Mouse (Mus musculus) hindbrain, embryonic 11.5 days (tissue): ENCODE results near the gene Sptb. TPM values are rescaled to one million over a fixed set of nuclear protein-coding genes. Genes with fewer than 3 reads are reported as not detected.

ENCODE experiments used
- ATAC-seq: fragments of 200-750 bp; cut with Nextera tagmentation; 2 replicates; pipeline ENCODE4 v1.8.0; 2017; ENCODE audit warnings: mild to moderate bottlenecking, moderate TSS enrichment, moderate library complexity; ENCODE audit not compliant: low FRiP score
- DNase-seq: peaks from one replicate; pipeline ENCODE4 v3.0.0-alpha.2; 2015; ENCODE audit warnings: low spot score
- H3K27ac ChIP-seq: fragments of 300-500 bp; sonication (generic); 2 replicates; pipeline ENCODE4 v1.5.1; 2014; ENCODE audit warnings: mild to moderate bottlenecking, low read depth, low read length
- H3K27me3 ChIP-seq: fragments of 300-500 bp; sonication (generic); 2 replicates; pipeline ENCODE4 v1.6.1; 2014; ENCODE audit warnings: mild to moderate bottlenecking, low read length, moderate library complexity, mixed read lengths; ENCODE audit not compliant: control insufficient read depth, insufficient read depth
- H3K36me3 ChIP-seq: fragments of 300-500 bp; sonication (generic); 2 replicates; pipeline ENCODE4 v1.6.1; 2014; ENCODE audit warnings: mild to moderate bottlenecking, low read length, moderate library complexity, mixed read lengths; ENCODE audit not compliant: control insufficient read depth, insufficient read depth
- H3K4me1 ChIP-seq: fragments of 300-500 bp; sonication (generic); replicated peaks from 2 replicates; pipeline ENCODE4 v1.6.1; 2014; ENCODE audit warnings: low read length, mixed read lengths; ENCODE audit not compliant: control insufficient read depth, insufficient read depth
- H3K4me2 ChIP-seq: fragments of 300-500 bp; sonication (generic); replicated peaks from 2 replicates; pipeline ENCODE4 v1.6.1; 2014; ENCODE audit warnings: mild to moderate bottlenecking, low read depth, low read length
- H3K4me3 ChIP-seq: fragments of 300-500 bp; sonication (generic); 2 replicates; pipeline ENCODE4 v1.5.1; 2014; ENCODE audit warnings: low read depth, low read length
- H3K9ac ChIP-seq: fragments of 300-500 bp; sonication (generic); 2 replicates; pipeline ENCODE4 v1.6.1; 2014; ENCODE audit warnings: low read depth, low read length
- H3K9me3 ChIP-seq: fragments of 300-500 bp; sonication (generic); 2 replicates; pipeline ENCODE4 v1.6.1; 2016; ENCODE audit warnings: low read length; ENCODE audit not compliant: control insufficient read depth
- whole genome bisulfite sequencing: fragments of 180-500 bp; shearing (Covaris S2); extraction: QIAGEN DNeasy Blood & Tissue Kit; methylation state at CpG from one replicate; pipeline ENCODE4 v1.1.7; 2014; 5-methylcytosine and 5-hydroxymethylcytosine counted together
- polyA plus RNA-seq: library from polyadenylated mRNA; unstranded; fragments of >200 nt; fragmentation: Nextera tagmentation; extraction: Ambion mirVana; gene quantifications from 2 replicates; pipeline ENCODE4 v1.2.1, GENCODE M21; 2014

Sptb gene
- polyA plus RNA-seq, 1 experiment from 2014 or later, result 3.6 TPM

- Histone ChIP-seq H3K36me3 (no peaks in the 10 kb centered on the region), H3K27ac (no peak overlapping the region), H3K4me2 (no peak overlapping the region), H3K4me1 (no peaks in the 10 kb centered on the region), H3K9me3 (no peaks in the 10 kb centered on the region), H3K4me3 (no peak overlapping the region), H3K9ac (no peak overlapping the region), H3K27me3 (no peaks in the 10 kb centered on the region)
- ATAC-seq (no peak), DNase-seq (no peak)
- WGBS, result 75% methylated on average over 9 of the region's 9 CpGs
Observed at GRCm38 (mm10) chr12:76570221-76570940, 140.0 kb downstream of the Sptb start.

- no peaks in the 10 kb centered on the region for H3K9me3 ChIP-seq
- H3K27me3 ChIP-seq, result no peaks in the 10 kb centered on the region
- WGBS, result 94% methylated on average over 10 of the region's 10 CpGs
- no peaks in the 10 kb centered on the region for H3K36me3 ChIP-seq
- no peak for DNase-seq
- H3K27ac ChIP-seq, result no peak overlapping the region
- no peak overlapping the region for H3K4me3 ChIP-seq
- H3K4me1 ChIP-seq, result no peaks in the 10 kb centered on the region
- no peak overlapping the region for H3K4me2 ChIP-seq
- H3K9ac ChIP-seq, result no peak overlapping the region
- no peak for ATAC-seq
Observed at GRCm38 (mm10) chr12:76566284-76566683, 144.1 kb downstream of the Sptb start.

GRCm38 (mm10) chr12:76562196-76562595 lies 148.2 kb downstream of the Sptb start:
- Histone ChIP-seq H3K9me3 (no peaks in the 10 kb centered on the region), H3K27ac (no peak overlapping the region), H3K9ac (no peak overlapping the region), H3K27me3 (no peaks in the 10 kb centered on the region), H3K4me2 (no peak overlapping the region), H3K4me1 (no peaks in the 10 kb centered on the region), H3K36me3 (no peaks in the 10 kb centered on the region), H3K4me3 (no peak overlapping the region)
- DNase-seq (no peak), ATAC-seq (no peak)
- WGBS, result 87% methylated on average over 4 of the region's 4 CpGs

GRCm38 (mm10) chr12:76558206-76558605 lies 152.1 kb downstream of the Sptb start:
- WGBS, result 73% methylated on average over 5 of the region's 5 CpGs
- Histone ChIP-seq H3K4me1 (no peaks in the 10 kb centered on the region), H3K4me2 (no peak overlapping the region), H3K27me3 (no peaks in the 10 kb centered on the region), H3K36me3 (no peaks in the 10 kb centered on the region), H3K9ac (no peak overlapping the region), H3K4me3 (no peak overlapping the region), H3K27ac (no peak overlapping the region), H3K9me3 (no peaks in the 10 kb centered on the region)
- DNase-seq (no peak), ATAC-seq (no peak)

DNA sequence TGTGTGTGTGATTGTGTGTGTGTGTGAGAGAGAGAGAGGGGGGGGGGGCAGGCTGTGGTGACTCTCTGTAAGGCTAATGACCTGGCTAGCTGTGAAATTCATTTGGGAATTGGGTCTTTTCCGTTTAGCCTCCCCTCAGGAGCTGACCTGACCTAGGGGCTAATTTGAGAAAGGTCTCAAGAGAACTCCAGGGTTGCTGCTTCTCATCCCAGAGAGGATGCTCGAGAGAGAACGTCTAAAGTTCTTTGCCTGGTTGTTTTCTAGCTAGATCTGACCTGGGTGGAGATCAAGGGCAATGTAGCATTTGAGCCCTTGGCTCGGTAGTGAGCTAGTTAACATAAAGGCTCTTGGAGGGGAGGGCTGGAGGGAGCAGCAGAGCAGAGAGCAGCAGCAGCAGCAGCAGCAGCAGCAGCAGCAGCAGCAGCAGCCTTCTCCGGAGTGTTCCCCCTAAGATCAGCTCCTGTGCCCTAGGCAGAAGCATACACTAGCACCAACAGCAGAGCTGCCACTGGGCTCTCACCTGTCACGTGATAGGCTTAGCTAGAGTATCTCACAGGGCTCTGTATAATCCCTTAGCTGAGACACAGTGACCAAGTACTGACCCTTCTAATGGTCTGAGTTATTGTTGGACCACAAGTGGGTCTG lies 153.5 kb downstream of the Sptb start:
- Histone ChIP-seq H3K27me3 (no peaks in the 10 kb centered on the region), H3K9me3 (no peaks in the 10 kb centered on the region), H3K9ac (no peak overlapping the region), H3K4me3 (no peak overlapping the region), H3K4me2 (no peak overlapping the region), H3K27ac (no peak overlapping the region), H3K4me1 (no peaks in the 10 kb centered on the region), H3K36me3 (no peaks in the 10 kb centered on the region)
- ATAC-seq (no peak), DNase-seq (no peak)
- WGBS, result 18% methylated on average over 6 of the region's 6 CpGs

DNA sequence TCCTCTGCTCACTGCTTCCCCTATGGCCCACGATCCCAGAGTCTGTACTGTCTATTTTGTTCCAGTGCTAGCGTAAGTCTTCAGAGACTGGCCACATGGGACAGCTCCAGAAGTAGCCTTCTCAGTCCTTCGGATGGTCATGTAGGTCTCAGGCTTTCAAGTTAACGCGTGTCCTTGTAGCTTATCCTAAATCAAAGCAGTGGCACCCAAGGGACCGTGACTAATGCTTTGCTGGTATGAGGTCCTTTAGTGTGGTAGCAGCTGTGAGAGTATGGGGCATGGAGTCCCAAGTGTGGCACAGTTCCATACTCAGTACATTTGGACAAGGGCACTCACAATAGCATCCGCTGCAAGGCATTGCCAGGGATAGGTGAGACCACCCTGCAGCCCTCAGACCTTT lies 154.2 kb downstream of the Sptb start:
- Histone ChIP-seq H3K27me3 (no peaks in the 10 kb centered on the region), H3K4me2 (no peak overlapping the region), H3K9me3 (no peaks in the 10 kb centered on the region), H3K27ac (no peak overlapping the region), H3K4me3 (no peak overlapping the region), H3K9ac (no peak overlapping the region), H3K36me3 (no peaks in the 10 kb centered on the region), H3K4me1 (no peaks in the 10 kb centered on the region)
- ATAC-seq (no peak), DNase-seq (no peak)
- 72% methylated on average over 7 of the region's 7 CpGs for WGBS

DNA sequence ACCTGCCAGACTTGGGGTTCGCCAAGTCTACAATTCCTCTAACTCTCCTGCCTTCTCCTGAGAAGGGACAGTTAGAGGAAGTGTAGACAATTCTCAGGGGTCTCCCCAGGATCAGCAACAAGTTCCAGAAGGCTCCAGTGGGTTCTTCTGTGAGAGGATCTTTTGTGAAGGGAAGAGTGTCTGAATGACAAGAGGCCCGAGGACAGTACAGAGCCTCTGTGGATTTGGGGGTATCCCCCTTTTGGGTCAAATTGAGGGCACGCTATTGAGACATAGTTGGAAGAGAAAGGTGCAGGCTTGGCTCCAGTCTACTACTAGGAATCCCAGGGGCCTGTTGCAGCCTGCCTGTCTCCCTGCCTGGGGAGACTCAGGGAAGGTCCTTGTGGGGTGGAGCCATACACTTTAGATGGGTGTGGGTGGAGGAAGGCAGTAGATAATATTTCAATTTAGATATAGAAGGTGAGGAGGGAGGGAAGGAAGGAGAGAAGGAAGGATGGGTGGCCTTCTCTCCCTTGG lies 155.4 kb downstream of the Sptb start:
- H3K27ac ChIP-seq, result no peak overlapping the region
- no peak for ATAC-seq

DNA sequence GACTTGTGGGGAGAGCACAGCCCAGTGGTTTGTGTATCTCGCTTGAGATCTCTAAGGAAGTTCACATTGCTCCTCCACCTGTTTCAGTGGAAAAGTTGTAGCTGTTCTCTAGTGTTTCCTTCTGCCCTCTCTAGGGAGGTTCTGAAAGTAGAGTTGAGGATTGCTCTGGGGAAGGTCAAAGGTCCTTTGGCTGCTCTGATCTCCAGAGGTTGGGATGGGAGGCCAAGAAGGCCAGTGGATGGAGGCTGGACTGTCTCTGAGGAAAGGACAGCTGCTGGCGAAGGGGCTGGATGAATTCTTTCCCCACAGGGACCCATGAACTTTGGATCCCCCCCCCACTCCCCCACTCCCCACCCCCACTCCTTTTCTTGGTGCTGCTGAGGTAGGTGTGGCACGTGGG lies 156.0 kb downstream of the Sptb start:
- Histone ChIP-seq H3K4me2 (no peak overlapping the region), H3K36me3 (no peaks in the 10 kb centered on the region), H3K4me1 (no peaks in the 10 kb centered on the region), H3K9me3 (no peaks in the 10 kb centered on the region), H3K27me3 (no peaks in the 10 kb centered on the region), H3K27ac (no peak overlapping the region), H3K9ac (no peak overlapping the region), H3K4me3 (no peak overlapping the region)
- ATAC-seq, result no peak
- 72% methylated on average over 2 of the region's 3 CpGs for WGBS
- DNase-seq, result no peak

More for the DNA sequence above, 155.4 kb downstream of the Sptb start:
- Histone ChIP-seq H3K4me1 (no peaks in the 10 kb centered on the region), H3K27me3 (no peaks in the 10 kb centered on the region), H3K36me3 (no peaks in the 10 kb centered on the region), H3K9me3 (no peaks in the 10 kb centered on the region), H3K9ac (no peak overlapping the region), H3K4me2 (no peak overlapping the region), H3K4me3 (no peak overlapping the region)
- 89% methylated on average over 3 of the region's 3 CpGs for WGBS
- no peak for DNase-seq

GRCm38 (mm10) chr12:76553917-76554316 lies 156.4 kb downstream of the Sptb start:
- ATAC-seq, result no peak
- H3K9me3 ChIP-seq, result no peaks in the 10 kb centered on the region
- WGBS, result 82% methylated on average over 7 of the region's 7 CpGs
- no peak overlapping the region for H3K4me3 ChIP-seq
- no peak overlapping the region for H3K9ac ChIP-seq
- H3K27ac ChIP-seq, result no peak overlapping the region
- H3K4me2 ChIP-seq, result no peak overlapping the region
- H3K27me3 ChIP-seq, result no peaks in the 10 kb centered on the region
- H3K36me3 ChIP-seq, result no peaks in the 10 kb centered on the region
- no peaks in the 10 kb centered on the region for H3K4me1 ChIP-seq
- no peak for DNase-seq
